Mouse (Mus musculus) embryonic fibroblast, embryonic 13.5 days (primary cell): ENCODE measurements around the gene Rabgap1l.

Experiments
- CTCF ChIP-seq: IDR thresholded peaks from 2 replicates; pipeline ENCODE4 v1.5.1; 2011; ENCODE audit warnings: mild to moderate bottlenecking, control low read depth, low read length, moderate library complexity, borderline replicate concordance; ENCODE audit not compliant: insufficient read depth
- POLR2A ChIP-seq: IDR thresholded peaks from 2 replicates; pipeline ENCODE4 v1.6.1; 2011; ENCODE audit warnings: low read depth, mild to moderate bottlenecking, control low read depth, low read length, moderate library complexity

DNA sequence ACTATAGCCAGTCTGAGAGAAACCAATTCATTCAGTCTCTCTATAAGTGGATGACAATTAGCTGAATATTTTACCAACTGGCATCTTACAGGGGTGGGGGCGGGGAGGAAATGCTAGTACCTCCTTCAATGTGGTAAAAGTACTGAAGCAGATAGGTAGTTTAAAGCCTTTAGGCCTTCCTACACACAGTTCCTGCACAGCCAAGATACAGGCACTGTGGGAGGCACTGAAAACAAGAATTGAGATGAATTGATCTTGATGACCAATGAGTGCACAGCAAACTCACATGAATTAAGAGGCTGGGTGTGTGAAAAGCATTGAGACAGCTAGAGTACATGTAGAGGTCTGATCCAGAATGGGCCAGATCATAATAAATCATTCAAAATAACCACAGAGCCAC, 349.5 kb downstream of the Rabgap1l start:
- TF ChIP-seq CTCF: no peak
- TF ChIP-seq POLR2A: no peak
